Mouse (Mus musculus) adrenal gland, adult 18-20 months (tissue): Measurements from ENCODE around the gene Casz1. TPM values are rescaled to one million over a fixed set of nuclear protein-coding genes. Genes with fewer than 3 reads are reported as not detected.

Experiments used
- DNase-seq, 2 experiments: peaks; one replicate each; pipeline ENCODE4 v3.0.0; 2021 to 2022; ENCODE audit warnings: low spot score in 2 of 2
- total RNA-seq, 2 experiments: library from RNA; stranded (reverse); gene quantifications; 1 replicate in 1 of 2; 2 replicates in 1 of 2; pipeline ENCODE4 v1.2.3; 2021

Casz1 gene
- total RNA-seq, 2 experiments from 2014 or later, result 4.8 to 6.5 TPM

DNA sequence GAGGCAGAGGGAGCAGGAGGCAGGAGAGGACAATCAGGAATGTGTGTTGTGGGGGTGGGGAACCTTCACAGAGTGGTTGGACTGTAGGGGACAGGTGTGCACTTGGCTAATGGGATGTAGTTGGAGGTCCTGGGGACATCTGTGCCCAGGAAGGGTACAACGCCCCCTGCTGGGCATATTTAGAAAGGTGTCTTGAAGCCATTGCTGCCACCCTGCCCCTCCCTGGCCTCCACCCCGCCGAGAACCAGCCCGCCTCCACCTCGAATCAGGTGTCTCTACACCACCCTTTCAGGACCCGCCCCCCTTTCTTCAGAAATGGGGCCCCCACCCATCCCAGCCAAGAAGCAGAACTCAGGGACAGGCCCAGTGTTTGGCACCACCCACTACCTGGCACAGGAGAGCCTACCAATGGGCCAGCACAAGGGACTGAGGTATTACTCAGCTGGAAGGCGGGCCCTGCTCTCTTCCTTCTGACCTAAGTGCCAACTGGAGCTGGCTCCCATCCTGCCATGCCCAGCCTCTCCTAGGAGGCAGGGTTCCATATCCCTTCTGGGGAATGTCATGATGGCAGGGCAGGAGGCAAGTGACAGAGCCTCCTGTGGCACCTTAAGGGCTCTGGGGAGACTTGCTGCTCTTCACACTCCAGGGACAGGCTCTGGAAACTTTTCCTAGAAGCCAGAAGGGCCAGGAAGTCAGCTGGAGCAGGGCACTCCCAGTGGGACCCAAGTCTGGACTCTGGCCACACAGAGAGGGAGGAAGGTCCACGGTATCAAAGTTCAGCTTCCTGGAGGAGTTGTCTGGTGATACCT is 98.9 kb downstream of the Casz1 start:
- peak in 1 of 2 experiments; percentile 51 for DNase-seq

DNA sequence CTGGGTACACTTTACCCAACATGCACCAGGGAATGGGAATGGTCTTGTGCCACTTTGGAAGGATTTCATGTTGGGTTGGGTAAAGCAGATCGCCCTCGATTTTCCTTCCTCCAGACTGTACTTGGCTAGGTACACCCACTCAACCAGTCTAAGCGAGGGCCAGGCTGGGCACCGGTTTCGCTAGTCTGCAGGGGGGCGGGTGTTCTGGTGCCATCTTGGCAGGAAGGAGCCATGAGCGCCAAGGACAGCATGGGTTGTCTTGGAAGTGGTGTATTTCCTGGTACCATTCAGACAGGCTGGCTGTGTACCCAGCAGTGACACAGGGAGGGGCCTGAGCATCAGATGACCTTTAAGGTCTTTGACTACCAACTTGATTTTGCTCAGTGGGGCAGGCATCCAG is 101.1 kb downstream of the Casz1 start:
- DNase-seq, result no peak

DNA sequence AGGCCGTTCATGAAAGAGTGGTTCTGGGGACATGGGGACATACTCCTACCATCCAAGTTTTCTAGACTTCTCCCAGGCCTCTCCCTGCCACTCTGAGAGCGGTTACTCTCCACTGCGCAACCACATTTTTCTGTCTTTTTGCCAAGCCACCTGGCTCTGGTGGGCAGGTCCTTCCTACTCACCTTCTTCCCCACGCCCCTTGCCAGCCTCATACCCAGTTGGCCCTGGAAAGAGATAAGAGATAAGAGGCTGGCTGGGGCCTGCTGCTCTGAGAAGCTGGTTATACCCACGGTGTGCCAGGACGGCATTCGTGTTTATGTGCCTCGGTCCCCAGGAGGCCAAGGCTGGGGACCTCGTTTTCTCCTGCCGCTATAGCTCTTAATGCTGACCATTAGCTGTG is 102.6 kb downstream of the Casz1 start:
- DNase-seq, result no peak

DNA sequence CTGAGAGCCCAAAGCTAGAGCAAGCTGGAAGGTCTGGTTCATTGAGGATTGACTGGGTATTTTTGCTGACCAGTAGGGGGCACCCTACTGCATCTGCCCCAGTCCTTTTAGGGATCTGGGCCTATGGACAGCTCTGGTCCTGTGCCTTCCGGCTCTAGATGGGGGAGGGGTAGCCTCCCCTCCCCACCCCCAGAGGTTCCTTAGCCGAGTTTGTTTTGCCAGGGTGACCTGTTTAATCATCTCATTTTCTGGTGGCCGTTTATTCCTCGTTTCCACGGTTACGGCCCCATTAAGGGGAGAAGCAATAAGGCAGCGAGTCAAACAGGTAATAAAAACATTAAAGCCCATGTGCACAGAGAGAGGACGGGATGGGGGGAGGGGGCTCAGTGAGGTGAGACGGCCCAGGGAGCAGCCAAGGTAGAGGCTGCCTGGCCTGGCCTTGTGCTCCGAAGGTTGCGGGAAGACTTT is 104.0 kb downstream of the Casz1 start:
- DNase-seq, result peak in 1 of 2 experiments; percentile 28

DNA sequence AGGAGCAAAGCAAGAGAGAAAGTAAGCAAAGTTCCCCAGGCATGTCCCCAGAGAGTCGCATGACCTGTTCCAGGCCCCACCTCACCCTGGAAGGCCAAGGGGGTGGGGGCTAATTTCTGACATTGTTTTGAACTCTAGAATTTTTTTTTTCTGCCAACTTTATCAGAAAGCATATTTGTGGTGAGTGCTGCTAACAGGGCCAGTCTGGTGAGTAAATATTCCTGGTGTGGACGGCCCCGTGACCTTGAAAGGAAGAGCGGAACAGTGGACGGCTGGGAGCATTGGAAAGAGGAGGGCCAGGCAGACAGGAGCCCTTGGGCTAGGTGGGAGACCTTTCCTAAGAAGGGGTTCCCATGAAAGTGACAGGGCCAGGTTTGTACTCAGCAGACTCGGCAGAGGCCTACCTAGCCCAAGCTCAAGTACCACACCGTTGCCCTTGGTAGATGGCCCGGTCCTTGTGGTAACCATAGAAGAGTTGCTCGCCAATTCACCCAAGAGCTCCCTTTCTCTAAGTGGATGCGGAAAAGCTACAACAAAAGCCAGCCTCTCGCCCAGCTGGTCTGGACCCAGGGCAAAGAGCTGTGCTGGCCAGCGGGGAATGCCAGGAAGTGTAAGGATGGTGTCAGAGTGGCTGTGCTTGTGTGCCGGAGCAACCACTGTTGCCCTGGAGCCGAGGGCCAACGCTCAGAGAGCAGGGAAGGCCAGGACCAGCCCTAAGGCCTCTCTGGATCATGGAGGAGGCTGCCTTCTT is 104.7 kb downstream of the Casz1 start:
- no peak for DNase-seq

DNA sequence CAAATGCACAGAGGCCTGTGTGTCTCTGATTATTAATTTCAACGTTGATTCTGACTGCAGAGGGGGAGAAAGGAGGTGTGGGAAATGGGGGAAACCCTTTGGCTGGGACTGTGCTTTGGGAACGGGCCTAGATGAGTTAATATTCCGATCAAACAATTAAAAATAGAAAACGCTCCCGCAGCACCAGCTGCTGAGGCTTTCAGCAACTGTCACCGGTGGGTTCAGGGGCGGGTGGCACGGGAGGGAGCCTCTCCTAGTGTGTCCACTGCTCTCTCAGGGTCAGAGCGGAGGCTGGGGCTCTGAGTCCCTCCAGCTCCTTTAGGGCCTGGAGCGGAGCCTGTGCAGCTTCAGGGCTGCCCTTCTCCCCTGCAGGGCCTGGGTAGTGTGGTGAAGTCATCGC is 105.3 kb downstream of the Casz1 start:
- DNase-seq, result no peak

DNA sequence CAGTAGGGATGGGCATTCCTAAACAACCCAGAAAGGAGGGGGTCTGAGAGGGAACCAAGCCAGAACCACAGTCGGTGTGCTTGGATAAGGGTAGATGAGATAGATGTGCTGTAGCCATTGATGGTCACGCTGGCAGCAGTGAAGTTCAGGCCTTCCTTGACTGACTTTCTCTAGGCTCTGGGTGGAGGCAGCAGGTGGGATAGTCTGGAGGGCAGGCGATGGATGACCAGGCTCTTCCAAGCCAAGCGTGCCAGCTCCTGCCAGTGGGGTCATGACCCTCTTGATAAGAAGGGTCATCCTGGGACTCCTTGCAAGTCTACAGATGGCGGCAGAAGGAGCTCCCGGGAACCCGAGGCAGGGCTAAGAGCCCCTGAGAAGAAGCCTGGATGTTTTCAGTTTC is 107.9 kb downstream of the Casz1 start:
- no peak for DNase-seq

DNA sequence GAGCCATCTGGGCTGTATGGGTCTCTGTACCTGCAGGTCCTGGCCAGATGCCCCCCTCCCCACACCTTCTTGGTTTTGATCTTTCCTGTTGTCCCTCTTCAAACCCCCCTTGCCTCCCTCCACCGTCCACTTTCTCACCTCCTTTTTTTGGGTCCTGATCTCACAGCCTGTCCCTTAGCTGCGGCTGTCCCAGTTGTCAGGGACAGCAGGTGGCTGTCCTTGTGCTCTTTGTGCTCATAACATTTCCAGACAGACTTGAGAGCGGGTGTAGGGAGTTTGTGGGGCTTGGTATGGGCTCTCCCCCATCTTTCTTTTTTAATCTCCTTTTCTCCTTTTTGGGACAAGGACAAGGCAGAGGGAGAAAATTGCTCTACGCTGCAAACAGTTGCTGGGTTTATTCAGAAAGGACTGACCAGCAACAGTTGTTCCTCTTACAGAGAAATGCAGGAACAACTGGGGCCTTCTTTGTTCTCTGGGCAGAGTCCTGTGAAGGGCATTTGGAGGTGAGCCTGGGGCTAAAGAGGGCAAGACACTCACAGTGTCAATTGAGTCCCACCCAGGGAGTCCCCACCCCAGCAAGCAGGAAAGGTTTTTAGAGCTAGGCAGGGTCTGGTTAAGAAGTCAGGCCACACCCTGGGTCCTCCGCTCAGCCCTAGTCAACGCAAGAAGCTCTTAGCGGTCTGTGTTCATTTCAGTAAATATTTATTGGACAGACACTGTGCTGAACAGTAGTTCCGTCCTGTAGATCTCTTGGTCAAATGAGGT is 108.8 kb downstream of the Casz1 start:
- no peak for DNase-seq

DNA sequence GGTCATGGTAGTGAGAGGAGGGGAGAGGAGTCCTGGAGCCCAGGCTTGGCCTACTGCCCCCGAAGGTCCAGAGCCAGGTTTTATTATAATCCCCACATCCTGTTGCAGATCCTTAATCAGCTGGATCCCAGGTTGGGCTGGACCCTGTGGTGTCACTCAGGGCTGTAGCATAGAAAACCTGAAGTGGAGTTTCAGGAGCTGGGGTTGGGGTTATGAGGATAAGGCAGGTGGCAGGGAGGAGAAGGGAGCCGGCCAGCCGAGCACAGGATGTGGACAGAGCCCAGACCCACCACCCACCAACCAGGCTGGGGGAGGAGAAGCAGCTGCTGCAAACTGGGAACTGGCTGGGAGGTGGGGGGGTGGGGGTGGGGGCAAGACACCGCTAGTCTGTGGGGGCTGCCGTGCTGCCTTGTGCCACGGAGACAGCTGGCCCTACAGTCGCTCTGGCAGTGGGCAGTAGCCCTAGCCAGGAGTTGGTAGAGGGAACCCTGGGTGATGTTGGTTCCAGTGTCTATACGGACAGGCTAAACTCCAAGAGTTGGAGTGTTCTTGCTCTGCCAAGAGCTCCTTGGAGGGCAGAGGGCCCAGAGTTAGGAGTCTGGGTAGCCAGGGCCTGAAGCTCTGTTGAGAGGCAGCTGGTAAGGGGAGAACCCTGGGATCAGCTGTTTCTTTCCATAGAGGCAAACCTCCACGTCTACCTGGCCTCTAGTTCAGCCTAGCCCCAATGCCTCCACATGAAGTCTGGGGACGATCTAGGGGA is 110.8 kb downstream of the Casz1 start:
- DNase-seq, result no peak

DNA sequence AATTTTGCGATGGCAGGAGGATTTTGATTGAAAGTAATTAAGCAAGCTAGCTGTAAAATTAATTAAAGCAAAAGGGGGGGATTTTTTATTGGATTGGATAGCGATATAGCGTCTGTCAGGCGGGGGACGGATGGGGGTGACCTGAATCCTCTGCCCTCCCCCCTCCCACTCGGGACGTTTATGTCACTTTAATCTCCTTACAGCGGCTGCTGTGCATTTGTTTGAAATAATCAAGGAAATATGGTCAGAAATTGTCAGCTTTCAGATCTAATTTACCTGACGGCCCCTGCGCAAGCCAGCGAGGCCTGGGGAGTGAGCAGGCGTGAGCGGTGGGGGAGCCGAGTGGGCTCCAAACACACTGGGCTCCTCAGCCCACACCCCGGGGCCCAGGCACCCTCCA is 111.6 kb downstream of the Casz1 start:
- DNase-seq, result no peak

DNA sequence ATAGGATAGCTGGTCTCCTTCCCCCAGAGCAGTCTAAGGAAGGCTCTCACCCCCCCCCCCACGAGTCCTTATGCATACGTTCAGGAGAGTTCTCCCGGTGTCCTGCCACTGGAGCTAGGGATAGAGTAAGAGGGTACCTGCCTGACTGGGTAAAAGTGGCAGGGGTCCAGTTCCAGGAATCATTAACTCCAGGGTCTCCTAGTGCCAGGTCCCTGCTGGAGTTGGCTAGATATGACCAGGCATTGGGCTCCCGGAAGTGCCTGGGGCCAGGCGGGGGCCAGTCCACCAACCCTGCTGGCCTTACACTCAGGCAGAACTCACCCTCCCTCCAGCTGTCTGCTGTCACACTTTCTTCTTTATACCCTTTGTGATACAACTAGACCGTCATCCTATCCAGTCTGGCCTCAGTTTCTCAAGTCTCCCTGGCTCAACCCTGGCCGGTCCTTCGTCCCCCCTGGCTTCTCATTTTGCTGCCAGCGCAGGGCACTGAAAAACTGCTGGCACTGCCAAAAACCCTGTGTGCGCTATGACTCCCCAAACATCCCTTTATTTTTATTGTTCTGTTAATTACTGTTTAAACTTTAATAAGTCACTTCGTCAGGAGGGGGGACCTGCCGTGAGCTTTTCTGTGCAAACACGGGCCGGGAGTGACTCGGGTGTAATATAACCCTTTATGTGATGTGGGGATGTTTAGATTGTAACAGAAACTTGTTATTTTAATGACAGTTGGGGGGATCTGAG is 114.6 kb downstream of the Casz1 start:
- no peak for DNase-seq

DNA sequence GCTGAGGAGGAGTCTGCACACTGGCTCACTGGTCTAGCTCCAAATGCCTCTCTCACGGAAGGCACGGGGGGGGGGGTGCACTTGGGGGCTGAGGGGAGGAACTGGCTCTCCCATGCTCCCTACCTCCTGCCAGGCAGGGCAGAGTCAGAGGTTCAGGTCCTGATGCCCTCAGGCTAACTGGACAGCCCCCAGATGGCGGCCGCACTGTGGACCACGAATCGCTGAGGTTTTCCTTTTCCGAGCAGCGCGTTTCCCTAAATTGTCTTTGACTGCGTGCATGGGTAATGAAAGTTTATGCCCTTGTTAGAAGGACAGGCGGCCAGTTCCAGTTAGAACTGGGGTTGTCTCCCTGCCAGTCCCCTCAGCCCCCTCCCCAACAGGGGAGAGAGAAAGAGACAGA is 116.4 kb downstream of the Casz1 start:
- no peak for DNase-seq

DNA sequence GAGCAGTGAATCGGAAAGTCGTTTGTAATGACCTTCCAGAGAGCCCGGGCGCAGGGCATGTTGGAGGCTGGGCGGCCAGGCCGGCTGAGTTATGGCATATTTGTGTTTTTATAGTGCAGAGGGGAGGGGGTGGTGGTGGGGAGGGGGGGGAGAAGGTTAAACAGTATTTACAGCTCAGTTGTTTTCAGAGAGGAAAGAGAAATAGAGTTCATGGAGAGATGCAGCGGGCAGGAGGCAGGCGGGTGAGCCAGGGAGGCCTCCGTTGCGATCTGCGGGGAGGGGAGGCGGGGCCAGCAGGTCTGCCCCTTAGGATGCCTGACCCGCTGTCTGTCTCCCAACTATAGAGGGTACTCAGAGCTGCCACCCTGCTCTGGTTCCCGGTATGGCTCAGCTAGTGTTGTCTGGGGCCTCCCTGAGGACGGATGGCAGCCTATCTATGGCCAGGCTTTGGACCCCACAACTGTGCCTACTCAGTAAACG is 118.0 kb downstream of the Casz1 start:
- no peak for DNase-seq

DNA sequence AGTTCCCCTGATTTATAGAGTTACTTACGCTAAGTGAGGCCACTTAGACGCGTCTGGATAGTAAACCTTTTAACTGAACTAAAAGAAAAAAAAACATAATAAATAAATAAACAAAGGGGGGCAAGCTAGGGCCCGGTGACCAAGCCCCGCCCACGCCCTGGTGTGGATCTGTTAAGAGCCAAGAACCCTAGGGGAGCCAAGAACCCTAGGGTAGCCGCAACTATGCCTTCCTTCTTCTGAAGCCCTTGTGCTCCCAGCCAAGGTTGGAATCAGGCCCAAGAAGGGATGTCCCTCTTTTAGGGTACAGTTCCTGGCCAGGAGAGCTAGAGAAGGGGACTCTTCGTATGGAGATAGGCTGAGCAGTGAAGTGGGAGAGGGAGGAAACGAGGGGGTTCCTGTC is 119.2 kb downstream of the Casz1 start:
- DNase-seq, result no peak

DNA sequence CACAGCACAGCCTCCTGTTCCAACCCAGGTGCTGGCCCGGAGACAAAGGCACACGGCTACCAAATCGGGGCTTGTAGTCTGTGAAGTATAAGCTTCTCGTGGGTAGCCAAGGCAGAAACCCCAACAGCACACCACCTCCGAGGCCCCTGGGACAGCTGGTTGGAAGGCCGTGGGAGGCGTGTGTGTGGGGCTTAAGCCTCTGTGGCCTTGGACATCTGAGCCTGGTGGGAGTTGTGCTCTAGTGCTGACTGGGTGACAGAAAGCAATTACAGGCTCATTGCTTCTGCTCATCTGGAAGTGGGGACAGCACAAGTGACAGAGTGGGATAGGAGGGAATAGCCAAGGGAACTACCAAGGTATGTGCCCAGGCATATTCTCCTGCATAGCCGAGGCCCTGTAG is 119.7 kb downstream of the Casz1 start:
- DNase-seq, result no peak

DNA sequence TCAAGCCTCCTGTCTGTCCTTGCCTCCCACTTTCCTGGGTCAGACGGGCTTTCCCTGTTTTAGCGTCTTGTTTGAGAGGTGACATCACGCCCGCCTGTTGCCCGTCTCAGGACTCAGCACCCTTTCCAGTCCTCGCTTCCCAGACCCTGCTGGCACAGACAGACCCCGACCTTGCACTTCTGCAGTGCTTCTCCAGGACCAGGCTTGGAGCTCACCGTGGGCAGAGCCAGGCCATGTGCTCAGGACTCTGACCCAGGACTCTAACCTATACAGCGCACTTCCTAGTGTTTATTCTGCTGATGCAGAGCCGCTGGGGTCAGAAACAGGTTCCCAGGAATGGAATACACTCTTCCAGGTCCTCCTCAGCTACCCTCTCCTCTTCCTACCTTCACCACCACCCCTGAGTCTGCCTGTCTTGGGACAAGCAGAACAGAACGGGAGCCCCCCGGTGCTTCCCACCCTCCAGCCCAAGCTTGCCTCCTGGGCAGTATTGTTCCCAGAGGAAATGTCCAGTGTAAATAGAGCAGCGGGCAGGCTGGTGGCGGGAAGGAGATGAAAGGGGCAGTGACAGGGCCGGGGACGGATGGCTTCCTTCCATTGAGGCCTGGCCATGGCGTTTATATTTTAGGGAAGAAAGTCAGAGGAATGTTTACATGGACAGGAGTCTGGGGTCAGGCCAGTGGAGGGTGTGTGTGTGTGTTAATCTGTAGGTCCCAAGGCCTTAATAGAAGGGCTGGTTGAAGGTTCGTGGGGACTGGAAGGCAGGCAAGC is 121.5 kb downstream of the Casz1 start:
- DNase-seq, result no peak

DNA sequence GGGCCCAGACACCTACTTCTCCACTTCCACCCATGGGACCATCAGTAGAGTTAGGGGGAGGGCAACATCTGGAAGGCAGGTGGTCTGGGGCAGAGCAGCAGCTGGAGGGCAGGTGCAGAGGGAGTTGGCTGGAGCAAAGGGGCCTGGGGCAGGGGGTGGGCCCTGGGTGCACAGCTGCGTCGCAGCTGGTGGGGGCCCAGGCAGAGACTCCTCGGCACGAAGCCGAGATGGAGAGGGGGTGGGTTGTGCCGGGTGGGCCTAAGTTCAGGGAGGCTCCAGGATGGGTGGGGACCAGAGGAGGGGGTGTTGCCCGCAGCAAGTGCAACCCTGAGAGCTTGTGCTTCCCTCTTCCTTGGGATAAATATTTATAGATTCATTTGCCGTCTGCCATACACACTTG is 122.2 kb downstream of the Casz1 start:
- DNase-seq, result no peak

DNA sequence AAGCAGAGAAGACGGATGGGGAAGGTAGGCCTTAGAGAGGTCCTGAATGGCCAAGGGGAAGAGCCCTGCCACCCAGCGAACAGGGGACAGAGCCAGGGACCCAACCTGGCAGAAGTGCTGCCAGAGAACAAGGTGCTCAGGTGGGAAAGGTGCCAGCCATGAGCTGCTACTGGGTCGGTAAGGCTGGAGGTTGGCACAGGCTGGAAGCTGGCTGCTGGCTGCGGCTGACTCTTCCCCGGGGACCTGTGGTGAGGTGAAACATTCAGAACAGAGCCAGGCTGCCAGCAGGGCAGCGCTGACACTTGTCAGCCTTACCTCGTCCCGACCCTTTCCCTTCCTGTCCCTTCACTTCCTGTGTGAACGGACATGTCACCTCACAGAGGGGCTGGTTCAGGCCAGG is 124.1 kb downstream of the Casz1 start:
- no peak for DNase-seq

DNA sequence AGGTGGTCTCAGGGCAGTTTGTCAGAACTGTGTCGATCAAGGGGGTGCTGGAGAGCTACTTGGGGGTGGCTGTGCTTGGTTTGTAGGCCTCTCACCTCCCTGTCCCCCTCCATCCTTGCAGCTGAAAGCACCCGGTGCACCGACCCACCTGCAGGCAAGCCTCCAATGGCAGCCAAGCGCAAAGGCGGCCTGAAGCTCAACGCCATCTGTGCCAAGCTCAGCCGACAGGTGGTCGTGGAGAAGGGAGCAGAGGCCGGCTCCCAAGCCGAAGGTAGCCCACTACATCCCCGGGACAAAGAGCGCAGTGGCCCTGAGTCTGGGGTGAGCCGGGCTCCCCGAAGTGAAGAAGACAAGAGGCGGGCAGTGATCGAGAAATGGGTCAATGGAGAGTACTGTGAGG is 124.6 kb downstream of the Casz1 start:
- DNase-seq, result no peak
